Mouse (Mus musculus) forebrain, embryonic 11.5 days (tissue): Measurements from ENCODE around the gene Psma6. TPM values are rescaled to one million over a fixed set of nuclear protein-coding genes. Genes with fewer than 3 reads are reported as not detected.

Source experiments
- ATAC-seq: fragments of 200-750 bp; cut with Nextera tagmentation; replicated peaks from 2 replicates; pipeline ENCODE4 v1.8.0; 2017; ENCODE audit warnings: moderate TSS enrichment; ENCODE audit not compliant: low FRiP score
- DNase-seq: peaks from one replicate; pipeline ENCODE4 v3.0.0-alpha.2; 2017; ENCODE audit warnings: low spot score
- H3K27ac ChIP-seq: fragments of 300-500 bp; sonication (generic); 2 replicates; pipeline ENCODE4 v1.5.1; 2014; ENCODE audit warnings: low read depth, low read length
- H3K27me3 ChIP-seq: fragments of 300-500 bp; sonication (generic); 2 replicates; pipeline ENCODE4 v1.6.1; 2014; ENCODE audit warnings: mild to moderate bottlenecking, low read length, mixed read lengths; ENCODE audit not compliant: control insufficient read depth, insufficient read depth
- H3K36me3 ChIP-seq: fragments of 300-500 bp; sonication (generic); 2 replicates; pipeline ENCODE4 v1.6.1; 2014; ENCODE audit warnings: mild to moderate bottlenecking, low read length, moderate library complexity, mixed read lengths; ENCODE audit not compliant: control insufficient read depth, insufficient read depth
- H3K4me1 ChIP-seq: fragments of 300-500 bp; sonication (generic); replicated peaks from 2 replicates; pipeline ENCODE4 v1.6.1; 2014; ENCODE audit warnings: low read length, mixed read lengths; ENCODE audit not compliant: control insufficient read depth, insufficient read depth
- H3K4me2 ChIP-seq: fragments of 300-500 bp; sonication (generic); 2 replicates; pipeline ENCODE4 v1.6.1; 2014; ENCODE audit warnings: low read depth, mild to moderate bottlenecking, low read length, moderate library complexity, mixed read lengths; ENCODE audit not compliant: severe bottlenecking
- H3K4me3 ChIP-seq: fragments of 300-500 bp; sonication (generic); 2 replicates; pipeline ENCODE4 v1.5.1; 2014; ENCODE audit warnings: low read depth, low read length
- H3K9ac ChIP-seq: fragments of 300-500 bp; sonication (generic); 2 replicates; pipeline ENCODE4 v1.6.1; 2014; ENCODE audit warnings: low read length
- H3K9me3 ChIP-seq: fragments of 300-500 bp; sonication (generic); 2 replicates; pipeline ENCODE4 v1.6.1; 2016; ENCODE audit warnings: low read length, mixed read lengths; ENCODE audit not compliant: control insufficient read depth
- whole genome bisulfite sequencing: fragments of 180-500 bp; shearing (Covaris S2); extraction: QIAGEN DNeasy Blood & Tissue Kit; methylation state at CpG from one replicate; pipeline ENCODE4 v1.1.7; 2014; 5-methylcytosine and 5-hydroxymethylcytosine counted together
- polyA plus RNA-seq: library from polyadenylated mRNA; unstranded; fragments of >200 nt; fragmentation: Nextera tagmentation; extraction: Ambion mirVana; gene quantifications from 2 replicates; pipeline ENCODE4 v1.2.1, GENCODE M21; 2014

Psma6 gene
- polyA plus RNA-seq, 1 experiment from 2014 or later = 425 TPM

DNA sequence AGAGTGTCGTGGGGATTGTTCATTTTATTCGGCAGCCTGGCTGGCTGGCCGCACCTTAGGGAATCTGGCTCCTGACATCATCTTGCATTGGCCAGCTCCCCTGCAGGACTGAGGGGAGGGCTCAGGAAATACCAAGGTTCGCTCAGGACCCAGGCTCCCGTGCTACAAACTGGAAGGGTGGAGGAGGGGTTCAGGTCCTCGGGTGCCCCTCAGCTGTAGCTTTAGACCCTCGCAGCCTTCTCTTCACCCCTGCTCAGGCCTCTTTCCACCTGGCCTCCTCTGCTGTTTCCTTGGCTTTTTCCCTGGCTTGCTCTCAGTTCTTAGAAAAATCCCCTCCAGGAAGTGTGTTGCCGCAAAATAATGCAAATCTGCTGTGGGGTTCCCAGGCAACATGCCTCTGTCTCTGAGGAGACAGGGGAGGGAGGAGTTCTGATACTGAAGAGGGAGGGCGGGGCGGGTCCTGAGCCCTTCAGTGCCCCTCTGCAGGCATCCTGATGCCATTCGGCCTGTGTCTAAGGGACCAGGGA is 54.7 kb downstream of the Psma6 start:
- ATAC-seq = peak; percentile 66; the same call in 1 of the 2 replicates

DNA sequence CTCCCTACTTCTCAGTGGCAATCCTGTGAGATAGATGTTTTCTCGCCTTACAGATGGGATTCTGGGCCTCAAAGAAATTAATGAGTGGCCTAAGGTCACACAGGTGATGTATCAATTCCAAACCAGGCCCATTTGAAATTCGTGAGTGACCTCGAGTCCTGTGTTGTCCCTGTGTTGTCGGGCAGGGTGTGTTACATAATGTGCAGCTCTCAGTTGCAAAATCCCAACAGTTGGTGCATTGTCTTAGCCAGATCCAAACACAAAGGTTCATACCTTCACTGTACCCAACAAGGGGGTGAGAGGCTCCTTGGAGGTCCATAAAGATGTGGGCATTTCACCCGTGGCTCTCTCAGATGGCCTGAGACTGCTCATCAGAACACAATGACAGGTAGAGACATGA is 56.4 kb downstream of the Psma6 start:
- H3K9ac ChIP-seq = no peak overlapping the region
- H3K9me3 ChIP-seq = no peaks in the 10 kb centered on the region
- no peak overlapping the region for H3K4me2 ChIP-seq
- H3K4me3 ChIP-seq = no peak overlapping the region
- no peak overlapping the region for H3K27ac ChIP-seq
- no peaks in the 10 kb centered on the region for H3K27me3 ChIP-seq
- ATAC-seq (no peak), DNase-seq (no peak)
- peaks cover 8% of the 10 kb centered on the region for H3K4me1 ChIP-seq
- H3K36me3 ChIP-seq = no peaks in the 10 kb centered on the region
- 79% methylated on average over 5 of the region's 5 CpGs for WGBS

More for the DNA sequence above, 54.7 kb downstream of the Psma6 start:
- Histone ChIP-seq H3K9me3 (no peaks in the 10 kb centered on the region), H3K4me1 (peaks cover 8% of the 10 kb centered on the region), H3K4me3 (peak overlapping the region; percentile 15; the same call in 1 of the 2 replicates), H3K27ac (peak overlapping the region; percentile 37; the same call in 1 of the 2 replicates), H3K27me3 (no peaks in the 10 kb centered on the region), H3K36me3 (no peaks in the 10 kb centered on the region), H3K4me2 (peak overlapping the region; percentile 39; the same call in 1 of the 2 replicates), H3K9ac (peak overlapping the region; percentile 45)
- WGBS = 6% methylated on average over 11 of the region's 11 CpGs
- DNase-seq = peak; percentile 64

DNA sequence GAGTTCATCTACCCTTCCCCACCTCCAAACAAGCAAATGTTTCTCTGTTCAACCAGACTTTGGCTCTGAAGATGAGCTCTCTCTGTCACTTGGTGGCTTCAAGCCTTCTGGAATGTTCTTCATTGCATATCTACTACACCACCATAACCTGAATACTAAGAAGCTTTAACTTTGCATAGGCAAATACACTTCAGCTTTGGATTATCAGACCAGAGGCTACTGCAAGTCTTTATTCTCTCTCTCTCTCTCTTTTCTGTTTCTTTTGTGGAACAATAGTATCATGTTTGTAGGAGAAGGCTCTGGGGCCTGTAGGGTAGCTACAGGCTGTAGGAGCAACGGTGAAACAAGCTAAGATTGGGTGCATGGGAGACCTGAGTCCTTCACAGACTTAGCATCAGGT is 58.2 kb downstream of the Psma6 start:
- no peaks in the 10 kb centered on the region for H3K27me3 ChIP-seq
- no peak overlapping the region for H3K4me2 ChIP-seq
- 89% methylated on average over 1 of the region's 1 CpGs for WGBS
- H3K36me3 ChIP-seq = no peaks in the 10 kb centered on the region
- H3K4me3 ChIP-seq = no peak overlapping the region
- H3K27ac ChIP-seq = no peak overlapping the region
- peaks cover 15% of the 10 kb centered on the region for H3K4me1 ChIP-seq
- DNase-seq (no peak), ATAC-seq (no peak)
- no peaks in the 10 kb centered on the region for H3K9me3 ChIP-seq
- H3K9ac ChIP-seq = no peak overlapping the region

DNA sequence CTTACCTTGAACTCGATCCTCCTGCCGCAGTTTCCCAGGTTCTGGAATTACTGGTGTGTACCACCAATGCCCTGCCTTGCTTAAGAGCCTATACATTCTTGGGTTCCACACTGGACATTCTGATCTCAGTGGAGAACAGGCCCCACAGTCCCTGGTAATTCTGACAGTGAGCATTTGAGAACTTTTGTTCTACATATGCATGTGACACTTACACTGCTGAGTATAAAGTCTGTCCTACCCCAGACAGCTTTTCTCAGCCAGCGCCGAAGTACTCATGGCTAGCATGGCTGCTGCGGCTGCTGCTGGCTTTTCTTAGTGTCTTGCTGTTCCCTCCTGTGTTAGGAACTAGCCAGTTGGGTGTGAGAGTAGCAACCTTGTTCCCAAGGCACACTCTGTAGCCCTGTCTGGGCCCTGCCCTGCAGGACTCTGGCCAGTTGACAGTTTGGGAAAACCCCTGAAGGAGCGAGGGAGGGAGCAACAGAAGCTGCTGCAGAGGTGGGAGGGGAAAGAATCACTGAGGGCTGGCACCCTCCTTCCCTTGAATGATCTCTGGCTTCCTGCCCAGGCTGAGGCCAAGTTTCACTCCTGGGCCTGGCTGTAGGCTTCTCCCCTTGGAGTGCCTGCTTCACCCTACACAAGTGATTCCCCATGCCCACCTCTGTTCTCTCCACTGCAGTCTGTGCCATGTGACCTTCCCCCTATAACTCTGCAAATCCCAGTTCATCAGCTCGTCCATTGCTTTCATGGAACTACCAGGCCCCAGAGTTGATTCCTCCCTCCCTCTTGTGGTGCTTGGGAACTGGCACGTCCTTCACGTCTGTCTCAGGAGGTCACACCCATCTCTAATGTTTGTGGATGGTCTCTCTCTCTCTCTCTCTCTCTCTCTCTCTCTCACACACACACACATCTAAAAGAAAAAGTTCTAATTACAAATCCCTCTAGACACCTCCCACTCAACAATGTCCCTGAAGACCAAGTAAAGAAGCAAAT is 59.1 kb downstream of the Psma6 start:
- Histone ChIP-seq H3K9ac (no peak overlapping the region), H3K4me2 (no peak overlapping the region), H3K9me3 (no peaks in the 10 kb centered on the region), H3K4me1 (peaks cover 16% of the 10 kb centered on the region), H3K36me3 (no peaks in the 10 kb centered on the region), H3K27ac (no peak overlapping the region), H3K4me3 (no peak overlapping the region), H3K27me3 (no peaks in the 10 kb centered on the region)
- no peak for DNase-seq
- ATAC-seq = no peak
- whole genome bisulfite sequencing = 73% methylated on average over 9 of the region's 9 CpGs

DNA sequence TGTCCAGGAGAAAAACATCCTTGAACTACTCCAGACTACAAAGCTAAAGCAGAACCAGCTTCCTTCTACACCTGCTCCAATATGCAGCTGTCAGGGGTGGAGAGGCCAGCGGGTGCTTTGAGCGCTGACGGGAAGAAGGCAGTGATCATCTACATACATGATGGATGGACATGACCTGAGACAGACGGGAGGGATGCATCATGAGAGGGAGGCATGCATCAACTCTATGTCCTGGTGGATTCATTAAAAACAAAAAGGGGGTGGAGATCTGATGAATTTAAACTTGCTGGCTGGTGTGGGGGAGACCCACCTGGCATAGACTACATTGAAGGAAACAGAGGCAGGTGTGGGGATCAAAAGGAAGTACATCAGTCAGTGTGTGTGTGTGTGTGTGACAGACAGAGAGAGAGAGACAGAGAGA is 60.0 kb downstream of the Psma6 start:
- H3K27me3 ChIP-seq = no peaks in the 10 kb centered on the region
- H3K9ac ChIP-seq = no peak overlapping the region
- no peak overlapping the region for H3K4me3 ChIP-seq
- H3K4me2 ChIP-seq = no peak overlapping the region
- ATAC-seq (no peak), DNase-seq (no peak)
- H3K9me3 ChIP-seq = no peaks in the 10 kb centered on the region
- no peaks in the 10 kb centered on the region for H3K36me3 ChIP-seq
- WGBS = 87% methylated on average over 4 of the region's 4 CpGs
- H3K27ac ChIP-seq = no peak overlapping the region
- H3K4me1 ChIP-seq = peaks cover 9% of the 10 kb centered on the region

DNA sequence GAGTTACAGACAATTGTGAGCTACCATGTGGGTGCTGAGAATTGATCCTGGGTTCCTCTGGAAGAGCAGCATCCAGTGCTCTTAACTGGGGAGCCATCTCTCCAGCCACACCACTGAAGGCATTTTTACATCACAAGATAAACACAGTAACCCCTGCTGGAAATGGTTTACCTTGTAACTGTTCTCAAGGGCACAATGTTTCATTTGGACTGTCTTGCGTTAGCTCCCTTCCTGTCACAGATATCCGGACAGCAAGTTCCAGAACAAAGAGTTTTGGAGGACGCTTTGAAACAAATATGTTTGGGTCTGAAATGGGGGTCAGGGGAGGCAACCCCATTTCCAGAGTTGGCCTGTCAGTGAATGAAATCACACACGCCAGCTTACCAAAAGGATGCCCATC is 61.6 kb downstream of the Psma6 start:
- Histone ChIP-seq H3K4me3 (no peak overlapping the region), H3K9ac (no peak overlapping the region), H3K27ac (no peak overlapping the region), H3K9me3 (no peaks in the 10 kb centered on the region), H3K36me3 (no peaks in the 10 kb centered on the region), H3K4me1 (peaks cover 9% of the 10 kb centered on the region), H3K27me3 (no peaks in the 10 kb centered on the region), H3K4me2 (no peak overlapping the region)
- WGBS = 90% methylated on average over 4 of the region's 4 CpGs
- DNase-seq (no peak), ATAC-seq (no peak)

DNA sequence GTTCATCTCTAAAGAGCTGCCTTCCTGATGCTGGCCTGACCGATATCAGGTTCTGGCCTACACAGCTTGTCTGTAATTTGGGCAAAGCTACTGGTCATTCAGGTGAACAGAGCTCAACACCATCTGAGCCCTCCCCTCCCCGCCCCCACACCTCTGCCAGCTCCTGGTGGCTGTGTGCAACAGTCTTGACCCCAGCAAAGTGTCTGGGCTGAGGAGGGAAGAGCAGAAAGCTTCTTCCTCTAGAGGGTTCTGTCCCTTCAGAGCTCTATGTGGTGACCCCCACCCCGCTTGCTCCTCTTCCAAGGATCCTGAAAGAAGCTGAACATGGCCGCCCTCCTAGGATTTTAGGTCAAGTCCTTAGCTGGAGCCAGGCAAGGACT is 62.3 kb downstream of the Psma6 start:
- peaks cover 9% of the 10 kb centered on the region for H3K4me1 ChIP-seq
- WGBS = 80% methylated on average over 4 of the region's 4 CpGs
- no peak overlapping the region for H3K4me2 ChIP-seq
- peak overlapping the region; percentile 72 for H3K27ac ChIP-seq
- no peak for DNase-seq
- no peak overlapping the region for H3K4me3 ChIP-seq
- peak overlapping the region; percentile 27; the same call in 1 of the 2 replicates for H3K9ac ChIP-seq
- no peak; the same call in 1 of the 2 replicates for ATAC-seq
- H3K27me3 ChIP-seq = no peaks in the 10 kb centered on the region
- no peaks in the 10 kb centered on the region for H3K9me3 ChIP-seq
- H3K36me3 ChIP-seq = no peaks in the 10 kb centered on the region

DNA sequence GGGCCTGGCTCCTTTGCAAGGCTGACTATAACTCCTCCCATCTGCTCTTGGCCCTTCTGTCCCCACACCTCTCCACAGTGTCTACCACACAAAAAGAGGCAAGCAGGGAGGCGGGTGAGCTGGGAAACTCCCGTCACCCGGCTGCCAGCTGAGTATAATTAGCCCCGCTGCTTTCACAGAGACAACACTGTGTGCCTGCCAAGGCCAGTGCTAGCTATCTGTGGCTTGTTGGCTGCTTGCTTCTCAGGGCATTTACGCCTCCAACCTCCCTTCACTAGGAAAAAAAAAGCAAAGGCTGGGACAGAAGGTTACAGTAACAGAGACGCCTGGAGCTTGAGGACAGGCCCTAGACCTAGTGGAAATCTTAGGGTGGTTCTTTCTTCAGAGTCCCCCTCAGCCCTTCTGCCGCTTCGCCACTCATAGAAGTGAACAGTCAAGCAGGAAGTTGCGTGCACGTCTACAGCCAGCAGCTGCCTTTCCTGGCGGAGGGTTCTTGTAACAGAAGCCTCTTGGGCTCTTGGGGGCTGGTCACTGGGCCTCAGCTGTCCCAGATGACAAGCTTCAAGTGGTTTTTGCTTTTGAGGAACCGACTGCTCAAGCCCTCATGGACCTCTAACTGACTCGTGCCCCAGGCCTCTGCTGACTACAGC is 62.8 kb downstream of the Psma6 start:
- Histone ChIP-seq H3K4me1 (peaks cover 9% of the 10 kb centered on the region), H3K9ac (peak overlapping the region; percentile 27), H3K36me3 (no peaks in the 10 kb centered on the region), H3K9me3 (no peaks in the 10 kb centered on the region), H3K27ac (peak overlapping the region; percentile 72), H3K4me3 (no peak overlapping the region), H3K4me2 (0 out of 2 replicates have a peak overlapping the region, but pooled peaks have one; percentile 11), H3K27me3 (no peaks in the 10 kb centered on the region)
- ATAC-seq (peak; percentile 93), DNase-seq (peak; percentile 71)
- WGBS = 39% methylated on average over 13 of the region's 13 CpGs
